Mouse (Mus musculus): Measurements from ENCODE around the gene Rps8. TPM values are rescaled to one million over a fixed set of nuclear protein-coding genes. Genes with fewer than 3 reads are reported as not detected.

Rps8 gene
- polyA plus RNA-seq, 2 experiments = 915 to 935 TPM

DNA sequence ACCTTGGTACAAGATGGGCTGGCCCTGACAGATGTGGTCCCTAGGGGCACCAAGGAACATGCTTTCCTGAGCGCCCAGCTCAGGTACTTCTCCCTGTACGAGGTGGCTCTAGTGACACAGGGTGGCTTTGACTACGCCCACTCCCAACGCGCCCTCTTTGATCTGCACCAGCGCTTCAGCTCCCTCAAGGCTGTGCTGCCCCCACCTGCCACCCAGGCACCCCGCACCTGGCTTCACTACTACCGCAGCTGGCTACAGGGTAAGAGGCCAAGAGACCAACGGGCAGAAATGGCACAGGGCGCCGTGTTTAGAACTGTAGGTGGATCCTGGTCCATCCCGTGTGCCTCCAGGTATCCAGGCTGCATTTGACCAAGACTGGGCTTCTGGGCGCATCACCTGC is 45.8 kb downstream of the Rps8 start:
- H3K27ac ChIP-seq = no peak overlapping the region
- WGBS (ENCODE audit: insufficient replicate concordance) = 83% methylated on average over 13 of the region's 13 CpGs
- H3K4me2 ChIP-seq (ENCODE audit: low read depth) = no peak overlapping the region
- TF ChIP-seq EP300 (IDR thresholded peaks at IDR 0.05; ENCODE audit: low read depth) (no peak), CTCF (IDR thresholded peaks at IDR 0.05; ENCODE audit: low read depth) (no peak)
- DNase-seq (ENCODE audit: low read depth in 3 of 3, low spot score in 3 of 3) (no peak), ATAC-seq (ENCODE audit: insufficient read depth) (no peak)
- H3K9ac ChIP-seq (replicated peaks) = no peak overlapping the region
- no peaks in the 10 kb centered on the region for H3K27me3 ChIP-seq (ENCODE audit: control insufficient read depth, insufficient read depth, low read length)
- H3K4me3 ChIP-seq (ENCODE audit: insufficient read depth in 1 of 2, low read depth in 2 of 2, low read length in 2 of 2) = no peak overlapping the region
- no peaks in the 10 kb centered on the region for H3K4me1 ChIP-seq (replicated peaks; ENCODE audit: control insufficient read depth in 2 of 2, insufficient read depth in 2 of 2, low read length in 1 of 2)
- no peaks in the 10 kb centered on the region for H3K36me3 ChIP-seq (replicated peaks; ENCODE audit: control insufficient read depth, insufficient read depth, low read depth)
- no peaks in the 10 kb centered on the region for H3K9me3 ChIP-seq (ENCODE audit: control insufficient read depth, low read length)

DNA sequence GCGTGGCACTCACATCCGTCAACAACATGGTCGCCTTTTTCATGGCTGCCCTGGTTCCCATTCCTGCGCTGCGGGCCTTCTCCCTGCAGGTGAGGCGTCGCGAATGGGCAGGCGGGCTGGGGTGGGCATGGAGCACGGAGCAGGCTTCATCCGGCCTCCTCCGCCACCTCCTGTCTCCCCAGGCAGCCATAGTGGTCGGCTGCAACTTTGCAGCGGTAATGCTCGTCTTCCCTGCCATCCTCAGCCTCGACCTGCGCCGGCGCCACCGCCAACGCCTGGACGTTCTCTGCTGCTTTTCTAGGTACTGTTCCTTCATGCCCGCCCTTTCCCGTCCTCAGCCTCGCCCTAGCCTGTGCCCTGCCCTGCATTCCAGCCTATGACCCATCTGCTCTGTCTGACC is 46.7 kb downstream of the Rps8 start:
- WGBS (ENCODE audit: insufficient replicate concordance) = 84% methylated on average over 25 of the region's 25 CpGs
- no peak overlapping the region for H3K4me3 ChIP-seq (ENCODE audit: insufficient read depth in 1 of 2, low read depth in 2 of 2, low read length in 2 of 2)
- no peak for DNase-seq (ENCODE audit: low read depth in 3 of 3, low spot score in 3 of 3)
- H3K36me3 ChIP-seq (replicated peaks; ENCODE audit: control insufficient read depth, insufficient read depth, low read depth) = no peaks in the 10 kb centered on the region
- no peak for ATAC-seq (ENCODE audit: insufficient read depth)
- no peak overlapping the region for H3K9ac ChIP-seq (replicated peaks)
- H3K27me3 ChIP-seq (ENCODE audit: control insufficient read depth, insufficient read depth, low read length) = no peaks in the 10 kb centered on the region
- H3K27ac ChIP-seq = no peak overlapping the region
- TF ChIP-seq CTCF (IDR thresholded peaks at IDR 0.05; ENCODE audit: low read depth) = no peak
- no peak for TF ChIP-seq EP300 (IDR thresholded peaks at IDR 0.05; ENCODE audit: low read depth)
- H3K4me2 ChIP-seq (ENCODE audit: low read depth) = no peak overlapping the region
- no peaks in the 10 kb centered on the region for H3K4me1 ChIP-seq (replicated peaks; ENCODE audit: control insufficient read depth in 2 of 2, insufficient read depth in 2 of 2, low read length in 1 of 2)
- no peaks in the 10 kb centered on the region for H3K9me3 ChIP-seq (ENCODE audit: control insufficient read depth, low read length)

DNA sequence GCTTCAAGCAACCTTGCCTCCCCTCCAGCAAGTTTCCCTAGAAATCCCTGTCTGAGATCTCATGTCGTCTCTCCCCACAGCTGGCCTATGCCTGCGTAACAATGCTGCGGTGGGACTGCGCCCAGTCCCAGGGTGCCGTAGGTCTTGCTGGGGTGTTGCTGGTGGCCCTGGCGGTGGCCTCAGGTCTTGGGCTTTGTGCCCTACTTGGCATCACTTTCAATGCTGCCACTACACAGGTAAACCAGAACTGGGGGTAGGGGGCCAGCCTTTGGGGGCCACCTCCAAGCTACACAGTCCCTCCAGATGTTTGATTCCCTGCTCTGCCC is 47.6 kb downstream of the Rps8 start:
- TF ChIP-seq CTCF (IDR thresholded peaks at IDR 0.05; ENCODE audit: low read depth) (no peak), EP300 (IDR thresholded peaks at IDR 0.05; ENCODE audit: low read depth) (no peak)
- Histone ChIP-seq H3K9me3 (ENCODE audit: control insufficient read depth, low read length) (no peaks in the 10 kb centered on the region), H3K4me3 (ENCODE audit: insufficient read depth in 1 of 2, low read depth in 2 of 2, low read length in 2 of 2) (no peak overlapping the region), H3K27ac (no peak overlapping the region), H3K36me3 (replicated peaks; ENCODE audit: control insufficient read depth, insufficient read depth, low read depth) (no peaks in the 10 kb centered on the region), H3K4me1 (replicated peaks; ENCODE audit: control insufficient read depth in 2 of 2, insufficient read depth in 2 of 2, low read length in 1 of 2) (no peaks in the 10 kb centered on the region), H3K9ac (replicated peaks) (no peak overlapping the region), H3K4me2 (ENCODE audit: low read depth) (no peak overlapping the region), H3K27me3 (ENCODE audit: control insufficient read depth, insufficient read depth, low read length) (no peaks in the 10 kb centered on the region)
- DNase-seq (ENCODE audit: low read depth in 3 of 3, low spot score in 3 of 3) = no peak
- no peak for ATAC-seq (ENCODE audit: insufficient read depth)
- 91% methylated on average over 6 of the region's 6 CpGs for WGBS (ENCODE audit: insufficient replicate concordance)

DNA sequence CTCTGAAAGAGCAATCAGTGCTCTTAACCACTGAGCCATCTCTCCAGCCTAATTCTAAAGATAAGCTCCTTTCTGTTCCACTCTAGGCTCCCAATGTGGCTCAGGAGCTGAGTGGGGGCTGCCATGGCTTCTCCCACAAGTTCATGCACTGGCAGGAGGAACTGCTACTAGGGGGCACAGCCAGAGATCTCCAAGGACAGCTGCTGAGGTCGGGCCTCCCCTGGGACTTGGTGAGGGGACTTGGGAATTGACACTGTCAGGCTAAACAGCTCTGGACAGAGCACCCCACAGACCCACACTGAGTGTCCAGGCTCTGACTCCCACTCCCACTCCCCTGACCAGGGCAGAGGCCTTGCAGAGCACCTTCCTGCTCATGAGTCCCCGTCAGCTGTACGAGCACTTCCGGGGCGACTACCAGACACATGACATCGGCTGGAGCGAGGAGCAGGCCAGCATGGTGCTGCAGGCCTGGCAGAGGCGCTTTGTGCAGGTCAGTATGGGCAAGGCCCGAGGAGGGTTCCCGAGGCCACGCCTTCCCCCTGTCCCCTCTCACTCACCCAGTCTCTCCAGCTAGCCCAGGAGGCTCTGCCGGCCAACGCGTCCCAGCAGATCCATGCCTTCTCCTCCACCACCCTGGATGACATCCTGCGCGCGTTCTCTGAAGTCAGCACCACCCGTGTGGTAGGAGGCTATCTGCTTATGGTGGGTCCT is 48.1 kb downstream of the Rps8 start:
- H3K27me3 ChIP-seq (ENCODE audit: control insufficient read depth, insufficient read depth, low read length) = no peaks in the 10 kb centered on the region
- H3K27ac ChIP-seq = no peak overlapping the region
- H3K4me1 ChIP-seq (replicated peaks; ENCODE audit: control insufficient read depth in 2 of 2, insufficient read depth in 2 of 2, low read length in 1 of 2) = no peaks in the 10 kb centered on the region
- H3K4me2 ChIP-seq (ENCODE audit: low read depth) = no peak overlapping the region
- WGBS (ENCODE audit: insufficient replicate concordance) = 70% methylated on average over 18 of the region's 18 CpGs
- DNase-seq (ENCODE audit: low read depth in 3 of 3, low spot score in 3 of 3) (no peak), ATAC-seq (ENCODE audit: insufficient read depth) (no peak)
- no peak overlapping the region for H3K9ac ChIP-seq (replicated peaks)
- TF ChIP-seq EP300 (IDR thresholded peaks at IDR 0.05; ENCODE audit: low read depth) (no peak), CTCF (IDR thresholded peaks at IDR 0.05; ENCODE audit: low read depth) (no peak)
- H3K4me3 ChIP-seq (ENCODE audit: insufficient read depth in 1 of 2, low read depth in 2 of 2, low read length in 2 of 2) = no peak overlapping the region
- H3K36me3 ChIP-seq (replicated peaks; ENCODE audit: control insufficient read depth, insufficient read depth, low read depth) = no peaks in the 10 kb centered on the region
- no peaks in the 10 kb centered on the region for H3K9me3 ChIP-seq (ENCODE audit: control insufficient read depth, low read length)

DNA sequence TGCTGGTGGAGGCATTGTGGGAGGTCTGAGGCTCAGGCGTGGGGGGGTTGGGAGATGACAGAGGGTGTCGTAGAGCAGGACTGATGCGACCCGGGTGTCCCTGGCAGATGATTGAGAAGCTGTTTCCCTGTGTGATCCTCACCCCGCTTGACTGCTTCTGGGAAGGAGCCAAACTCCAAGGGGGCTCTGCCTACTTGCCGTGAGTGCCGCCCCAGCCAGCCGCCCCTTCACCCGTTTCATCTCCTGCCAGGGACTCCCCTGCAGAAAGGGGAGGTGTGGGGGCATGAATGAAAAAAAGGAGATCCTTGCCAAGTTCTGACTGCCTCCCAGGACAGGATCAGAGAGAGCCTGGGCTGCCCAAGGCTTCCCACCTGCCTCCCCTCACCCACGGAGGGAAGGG is 50.9 kb downstream of the Rps8 start:
- TF ChIP-seq CTCF (IDR thresholded peaks at IDR 0.05; ENCODE audit: low read depth) = no peak
- no peak for TF ChIP-seq EP300 (IDR thresholded peaks at IDR 0.05; ENCODE audit: low read depth)
- Histone ChIP-seq H3K9ac (replicated peaks) (no peak overlapping the region), H3K4me3 (ENCODE audit: insufficient read depth in 1 of 2, low read depth in 2 of 2, low read length in 2 of 2) (no peak overlapping the region), H3K36me3 (replicated peaks; ENCODE audit: control insufficient read depth, insufficient read depth, low read depth) (no peaks in the 10 kb centered on the region), H3K4me1 (replicated peaks; ENCODE audit: control insufficient read depth in 2 of 2, insufficient read depth in 2 of 2, low read length in 1 of 2) (no peaks in the 10 kb centered on the region), H3K9me3 (ENCODE audit: control insufficient read depth, low read length) (no peaks in the 10 kb centered on the region), H3K27ac (no peak overlapping the region), H3K27me3 (ENCODE audit: control insufficient read depth, insufficient read depth, low read length) (no peaks in the 10 kb centered on the region), H3K4me2 (ENCODE audit: low read depth) (no peak overlapping the region)
- DNase-seq (ENCODE audit: low read depth in 3 of 3, low spot score in 3 of 3) = no peak
- 67% methylated on average over 10 of the region's 10 CpGs for WGBS (ENCODE audit: insufficient replicate concordance)
- no peak for ATAC-seq (ENCODE audit: insufficient read depth)
